Mouse (Mus musculus): Measurements from ENCODE around the gene Tmem114.

- TF ChIP-seq CTCF (IDR thresholded peaks at IDR 0.05; ENCODE audit: extremely low read depth, insufficient read depth, insufficient read length, insufficient replicate concordance) (no peak), POLR2A (IDR thresholded peaks at IDR 0.05; ENCODE audit: low read depth, low read length) (no peak)
These were observed 8.9 kb downstream of the Tmem114 start for GRCm38 (mm10) chr16:8415996-8416395.
